Mouse (Mus musculus) cerebellum, adult 2 months (tissue): ENCODE data around the gene Pgm2. TPM values are rescaled to one million over a fixed set of nuclear protein-coding genes. Genes with fewer than 3 reads are reported as not detected.
A peak's percentile ranks its signal among the peaks of the same experiment; 100 is the strongest.

Experiments used
- DNase-seq, 2 experiments: peaks; one replicate each; pipeline ENCODE4 v3.0.0; 2021
- H3K27ac ChIP-seq: fragments of 200-500 bp; 2 replicates; pipeline ENCODE4 v1.5.1; 2012; ENCODE audit warnings: low read length, control low read depth, inconsistent platforms; ENCODE audit not compliant: insufficient read depth
- H3K27me3 ChIP-seq: fragments of 200-500 bp; 2 replicates; pipeline ENCODE4 v1.6.1; 2012; ENCODE audit warnings: inconsistent platforms, mild to moderate bottlenecking, low read length, moderate library complexity; ENCODE audit not compliant: control insufficient read depth, insufficient read depth
- H3K4me1 ChIP-seq: fragments of 200-500 bp; 2 replicates; pipeline ENCODE4 v1.6.1; 2011; ENCODE audit warnings: low read length; ENCODE audit not compliant: control insufficient read depth, insufficient read depth
- H3K4me3 ChIP-seq: fragments of 200-500 bp; replicated peaks from 2 replicates; pipeline ENCODE3; 2011; ENCODE audit warnings: mild to moderate bottlenecking, low read depth, low read length, control low read depth; ENCODE audit not compliant: insufficient read depth
- CTCF ChIP-seq: fragments of 200-500 bp; IDR thresholded peaks from 2 replicates; pipeline ENCODE4 v1.5.1; 2011; ENCODE audit warnings: low read depth, mild to moderate bottlenecking, control low read depth, low read length, moderate library complexity, borderline replicate concordance; ENCODE audit not compliant: insufficient read depth
- POLR2A ChIP-seq: fragments of 200-500 bp; IDR thresholded peaks from 2 replicates; pipeline ENCODE4 v1.6.1; 2011; ENCODE audit warnings: low read length, control low read depth, borderline replicate concordance; ENCODE audit not compliant: insufficient read depth
- WGBS: fragments of 180-500 bp; shearing (Covaris S2); methylation state at CpG from one replicate; pipeline ENCODE4 v1.1.7; 2018; 5-methylcytosine and 5-hydroxymethylcytosine counted together
- polyA plus RNA-seq: library from polyadenylated mRNA; depleted of rRNA; stranded (reverse); fragments of >200 nt; gene quantifications from 2 replicates; pipeline ENCODE4 v1.2.3, GENCODE M21; 2012

The Pgm2 gene
- polyA plus RNA-seq, 1 experiment, result 8.4 TPM

- no peak for DNase-seq
Measured at GRCm38 (mm10) chr5:64153319-64153718, 60.6 kb downstream of the Pgm2 start.

GRCm38 (mm10) chr5:64155861-64156550 is 63.3 kb downstream of the Pgm2 start, which contains the start of gene Tbc1d1:
Tbc1d1 (plus strand) TSS chr5:64156305.
- Histone ChIP-seq H3K4me3 (no peak within 1 kb of the TSS), H3K4me1 (peaks cover 3% of the 10 kb centered on the region; the same call in 1 of the 2 replicates), H3K27ac (no peak within 1 kb of the TSS), H3K27me3 (no peaks in the 10 kb centered on the region)
- 76% methylated on average over 11 of the region's 11 CpGs for WGBS
- DNase-seq, result no peak
- TF ChIP-seq CTCF (no peak), POLR2A (no peak)

More at GRCm38 (mm10) chr5:64153319-64153718, 60.6 kb downstream of the Pgm2 start:
- Histone ChIP-seq H3K27ac (no peak overlapping the region), H3K4me1 (no peaks in the 10 kb centered on the region), H3K27me3 (no peaks in the 10 kb centered on the region; the same call in 1 of the 2 replicates), H3K4me3 (no peak overlapping the region)
- 98% methylated on average over 1 of the region's 1 CpGs for WGBS
- TF ChIP-seq POLR2A, result no peak
- no peak for TF ChIP-seq CTCF

- H3K27ac ChIP-seq, result no peak overlapping the region
Measured at GRCm38 (mm10) chr5:64156579-64156978, 63.8 kb downstream of the Pgm2 start.

GRCm38 (mm10) chr5:64157926-64158325 is 65.2 kb downstream of the Pgm2 start:
- Histone ChIP-seq H3K4me3 (no peak overlapping the region), H3K27me3 (no peaks in the 10 kb centered on the region), H3K4me1 (peaks cover 3% of the 10 kb centered on the region; the same call in 1 of the 2 replicates), H3K27ac (no peak overlapping the region)
- TF ChIP-seq POLR2A, result no peak
- no peak for TF ChIP-seq CTCF
- DNase-seq, result no peak
- WGBS, result 73% methylated on average over 1 of the region's 1 CpGs

More at GRCm38 (mm10) chr5:64156579-64156978, 63.8 kb downstream of the Pgm2 start:
- TF ChIP-seq POLR2A (no peak), CTCF (no peak)
- Histone ChIP-seq H3K27me3 (no peaks in the 10 kb centered on the region), H3K4me1 (peaks cover 3% of the 10 kb centered on the region; the same call in 1 of the 2 replicates), H3K4me3 (no peak overlapping the region)
- DNase-seq, result no peak
- WGBS, result 55% methylated on average over 4 of the region's 4 CpGs

- peaks cover 3% of the 10 kb centered on the region; the same call in 1 of the 2 replicates for H3K4me1 ChIP-seq
- H3K27me3 ChIP-seq, result no peaks in the 10 kb centered on the region
- peak overlapping the region; percentile 14 for H3K4me3 ChIP-seq
- WGBS, result 67% methylated on average over 4 of the region's 4 CpGs
- H3K27ac ChIP-seq, result no peak overlapping the region
- no peak for TF ChIP-seq CTCF
- DNase-seq, result no peak
Measured at GRCm38 (mm10) chr5:64158501-64158900, 65.8 kb downstream of the Pgm2 start.

GRCm38 (mm10) chr5:64159065-64159780 is 66.5 kb downstream of the Pgm2 start:
- TF ChIP-seq POLR2A (peak; percentile 39; the same call in 1 of the 2 replicates), CTCF (no peak)
- Histone ChIP-seq H3K27ac (peak overlapping the region; percentile 70), H3K4me3 (peak overlapping the region; percentile 65), H3K4me1 (peaks cover 3% of the 10 kb centered on the region; the same call in 1 of the 2 replicates), H3K27me3 (no peaks in the 10 kb centered on the region)
- DNase-seq, result peak; percentile 80 to 84
- WGBS, result under 1% methylated on average over 39 of the region's 39 CpGs

- peak; percentile 69 to 80 for DNase-seq
- WGBS, result under 1% methylated on average over 60 of the region's 63 CpGs
- peaks cover 3% of the 10 kb centered on the region; the same call in 1 of the 2 replicates for H3K4me1 ChIP-seq
- H3K4me3 ChIP-seq, result peak overlapping the region; percentile 65
- no peak for TF ChIP-seq CTCF
- no peaks in the 10 kb centered on the region for H3K27me3 ChIP-seq
- H3K27ac ChIP-seq, result peak overlapping the region; percentile 70
Measured at GRCm38 (mm10) chr5:64159781-64160704, 67.3 kb downstream of the Pgm2 start.
